Mouse (Mus musculus): ENCODE data around the gene Gm10447.

The Gm10447 gene

DNA sequence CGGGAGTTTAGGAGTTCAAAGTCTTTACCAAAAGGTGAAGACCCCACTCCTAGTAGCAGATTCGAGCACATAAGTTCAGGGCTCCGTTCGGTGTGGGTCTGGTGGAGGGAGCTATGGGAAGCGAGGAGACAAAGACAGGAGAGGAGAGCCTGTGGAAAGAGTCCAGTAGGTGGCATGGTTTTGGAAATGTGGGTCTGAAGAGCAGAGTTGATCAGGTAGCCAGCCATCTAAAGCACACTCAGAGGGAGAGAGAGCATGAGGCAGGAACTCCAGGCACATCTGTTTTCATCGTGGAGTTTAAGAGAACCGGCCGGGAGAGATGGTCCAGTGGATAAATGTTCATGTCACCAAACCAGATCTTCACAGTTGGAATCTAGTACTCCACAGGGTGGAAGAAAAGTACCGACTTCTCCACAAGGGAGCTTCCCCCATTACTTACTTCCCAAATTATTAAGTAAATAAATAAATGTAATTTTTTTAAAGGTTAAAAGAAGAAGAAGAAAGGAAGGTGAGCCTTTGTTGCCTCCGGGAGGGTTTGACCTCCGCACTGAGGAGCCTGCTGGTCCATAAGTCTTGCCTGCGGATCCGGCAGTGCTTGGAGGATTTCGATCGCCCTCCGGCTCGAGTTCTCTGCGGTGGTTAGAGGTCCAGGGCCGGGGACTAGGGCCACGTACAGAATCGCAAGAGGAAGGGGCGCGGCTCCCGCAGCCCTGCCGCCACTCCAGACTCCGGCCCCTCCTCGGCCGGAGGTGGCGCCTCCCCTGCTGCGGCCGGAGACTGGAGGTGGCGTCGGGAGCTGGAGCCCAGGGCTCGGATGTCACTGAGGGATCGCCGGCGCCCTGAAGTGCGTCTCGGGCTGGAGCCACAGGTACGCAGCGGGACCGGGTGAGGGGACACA is at the start of gene Gm10447, which contains the start of gene Shroom1:
Gm10447 (minus strand) TSS at position 637 of the 898 bp plus-strand sequence.
Shroom1 (plus strand) TSS at position 732 of the 898 bp plus-strand sequence.
- DNase-seq (ENCODE audit: low spot score in 2 of 2): no peak

DNA sequence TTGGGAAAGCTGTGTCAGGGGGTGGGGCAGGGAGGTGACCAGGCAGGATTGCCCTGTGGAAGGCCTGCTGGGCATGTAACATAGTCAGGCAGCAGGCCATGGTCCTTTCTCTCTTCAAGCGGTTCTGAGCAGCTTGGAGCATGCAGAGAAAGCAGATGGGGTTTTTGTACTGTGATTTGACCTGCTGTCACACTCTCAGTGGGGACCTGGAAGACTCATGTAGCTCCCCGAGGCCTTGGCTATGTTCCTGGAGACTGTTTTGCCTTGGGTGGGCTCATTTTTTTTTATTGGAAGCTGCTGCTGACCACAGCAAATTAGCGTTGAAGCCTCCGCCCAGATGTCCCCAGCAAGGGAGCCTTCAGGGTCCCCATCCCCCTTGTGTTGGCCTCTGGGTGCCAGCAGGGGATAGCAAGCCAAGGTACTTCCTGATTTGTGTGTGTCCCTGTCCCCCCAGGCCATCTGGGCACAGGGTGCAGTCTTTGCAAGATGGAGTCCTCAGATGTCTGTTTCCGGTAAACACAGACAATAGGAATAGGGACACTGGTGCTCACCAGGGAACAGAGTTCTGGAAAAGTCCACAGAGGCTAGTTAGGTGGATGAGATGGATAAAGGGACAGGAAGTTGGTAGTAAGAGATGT is 48.2 kb upstream of the Gm10447 start:
- DNase-seq (ENCODE audit: low spot score in 2 of 2): no peak

DNA sequence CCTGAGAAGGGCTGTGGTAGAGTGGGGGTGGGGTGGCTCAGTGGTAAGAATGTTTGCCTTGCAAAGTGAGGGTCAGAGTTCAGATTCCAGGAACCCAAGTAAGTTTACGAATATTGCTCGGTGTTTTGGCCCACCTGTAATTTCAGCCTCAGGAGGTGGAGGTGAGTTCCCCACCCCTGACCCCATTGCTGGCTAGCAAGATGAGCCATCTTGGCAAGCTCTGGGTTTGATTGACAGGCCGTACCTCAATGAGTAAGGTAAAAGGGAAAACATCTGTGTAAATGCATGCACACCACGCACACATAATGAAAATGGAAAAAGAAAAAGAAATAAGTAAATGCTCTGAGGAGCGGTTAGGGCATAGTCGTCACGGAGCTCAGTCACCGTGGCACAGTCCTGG is 47.5 kb upstream of the Gm10447 start:
- no peak for DNase-seq (ENCODE audit: low spot score in 2 of 2)

DNA sequence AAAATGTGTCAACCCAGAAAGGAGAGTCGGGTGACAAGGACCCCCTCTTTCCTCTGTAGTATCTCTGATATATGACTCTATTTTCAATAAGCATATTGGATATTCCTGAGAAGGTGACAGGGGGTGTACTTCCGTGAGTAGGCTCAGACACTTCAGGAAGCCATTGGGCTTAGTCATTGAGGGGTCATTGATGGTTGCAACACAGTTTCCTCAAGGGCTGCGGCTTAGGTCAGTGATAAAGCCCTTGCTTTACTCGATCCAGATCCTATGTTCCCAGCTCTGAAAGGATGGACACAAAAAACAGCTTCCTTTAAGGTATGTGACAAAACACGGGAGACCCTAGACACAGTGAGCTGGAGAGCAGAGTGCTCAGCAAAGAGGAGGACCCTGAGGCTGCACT is 46.8 kb upstream of the Gm10447 start:
- no peak for DNase-seq (ENCODE audit: low spot score in 2 of 2)

DNA sequence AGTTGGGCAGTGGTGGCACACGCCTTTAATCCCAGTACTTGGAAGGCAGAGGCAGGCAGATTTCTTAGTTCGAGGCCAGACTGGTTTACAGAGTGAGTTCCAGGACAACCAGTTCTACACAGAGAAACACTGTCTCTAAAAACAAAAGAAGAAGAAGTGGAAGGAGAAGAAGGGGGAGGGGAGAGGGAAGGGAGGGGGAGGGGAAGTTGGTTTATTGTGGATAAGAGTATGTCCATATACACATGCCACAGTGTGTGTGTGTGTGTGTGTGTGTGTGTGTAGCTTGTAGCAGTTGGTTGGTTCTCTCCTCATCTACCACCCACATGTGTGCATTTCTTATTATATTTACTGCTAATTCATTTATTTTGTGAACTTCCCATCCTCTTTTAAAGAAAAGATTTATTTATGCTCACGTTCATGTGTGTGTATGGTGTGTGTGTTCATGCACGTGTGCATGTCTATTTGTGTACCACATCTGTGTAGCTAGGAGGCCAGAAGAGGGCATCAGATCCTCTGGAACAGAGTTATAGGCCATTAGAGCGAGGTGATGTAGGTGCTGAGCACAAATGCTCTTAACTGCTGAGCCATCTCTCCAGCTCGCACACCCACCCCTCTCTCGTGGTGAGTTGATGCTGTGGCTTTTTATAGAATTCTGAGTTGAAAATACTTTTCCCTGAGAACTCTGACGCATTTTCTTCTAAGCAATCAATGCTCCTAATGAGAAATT is 45.3 kb upstream of the Gm10447 start:
- no peak for DNase-seq (ENCODE audit: low spot score in 2 of 2)

DNA sequence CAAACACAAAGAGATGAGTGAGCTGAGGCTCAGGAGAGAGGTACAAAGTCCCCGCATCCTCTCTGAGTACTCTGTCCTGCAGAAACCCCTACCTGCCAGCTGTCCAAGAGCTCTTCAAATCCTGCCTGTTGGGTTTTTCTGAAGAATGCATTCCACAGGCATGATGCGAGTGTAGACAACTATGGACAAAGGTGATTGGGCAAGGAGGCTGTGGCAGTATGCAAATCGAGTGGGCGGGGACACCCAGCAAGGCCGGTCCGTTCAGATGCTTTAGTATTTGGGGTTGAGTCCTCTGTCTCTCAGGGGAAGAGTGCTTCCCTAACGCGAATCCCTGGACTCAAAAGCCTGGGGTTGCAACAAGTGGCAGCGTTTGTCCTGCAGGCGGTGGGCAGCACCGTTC is 43.7 kb upstream of the Gm10447 start:
- no peak for DNase-seq (ENCODE audit: low spot score in 2 of 2)

DNA sequence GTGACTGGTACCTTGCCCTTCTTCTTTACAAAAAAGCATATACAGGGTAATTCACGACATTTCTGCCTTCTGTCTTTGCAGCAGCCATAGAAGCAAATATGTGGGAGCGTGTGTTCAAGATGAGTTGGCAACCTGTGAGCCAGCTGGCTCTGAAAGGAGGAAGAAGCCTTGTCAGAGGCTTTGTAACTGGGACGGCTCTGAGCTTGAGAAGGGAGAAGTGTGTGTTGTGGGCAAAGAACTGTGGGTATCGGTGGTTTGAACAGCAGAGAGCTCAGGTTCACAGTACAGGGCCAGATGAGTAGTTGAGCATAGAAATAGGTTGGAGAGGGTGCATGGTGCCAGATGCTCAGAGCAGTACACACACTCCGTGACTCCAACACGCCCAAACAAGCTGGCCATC is 40.0 kb upstream of the Gm10447 start:
- DNase-seq (ENCODE audit: low spot score in 2 of 2): no peak

DNA sequence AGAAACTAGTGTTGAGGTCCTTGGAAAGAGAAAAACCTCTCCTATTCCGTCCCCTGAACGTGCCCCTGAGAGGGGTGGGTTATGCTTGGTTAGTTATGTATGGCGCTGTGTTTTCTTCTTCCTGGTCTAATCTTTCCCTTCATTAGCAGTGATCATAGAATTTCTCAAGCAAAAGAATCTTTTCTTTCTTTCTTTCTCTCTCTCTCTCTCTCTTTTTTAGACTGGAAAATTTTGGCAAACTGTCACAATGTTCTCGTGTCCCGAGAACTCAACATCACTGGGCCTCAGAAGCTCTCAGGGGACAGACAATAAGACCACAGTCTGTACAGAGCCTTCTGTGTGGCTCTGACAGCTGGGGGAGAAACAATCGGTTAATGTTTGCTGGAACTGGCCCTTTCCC is 38.5 kb upstream of the Gm10447 start:
- DNase-seq (ENCODE audit: low spot score in 2 of 2): no peak

DNA sequence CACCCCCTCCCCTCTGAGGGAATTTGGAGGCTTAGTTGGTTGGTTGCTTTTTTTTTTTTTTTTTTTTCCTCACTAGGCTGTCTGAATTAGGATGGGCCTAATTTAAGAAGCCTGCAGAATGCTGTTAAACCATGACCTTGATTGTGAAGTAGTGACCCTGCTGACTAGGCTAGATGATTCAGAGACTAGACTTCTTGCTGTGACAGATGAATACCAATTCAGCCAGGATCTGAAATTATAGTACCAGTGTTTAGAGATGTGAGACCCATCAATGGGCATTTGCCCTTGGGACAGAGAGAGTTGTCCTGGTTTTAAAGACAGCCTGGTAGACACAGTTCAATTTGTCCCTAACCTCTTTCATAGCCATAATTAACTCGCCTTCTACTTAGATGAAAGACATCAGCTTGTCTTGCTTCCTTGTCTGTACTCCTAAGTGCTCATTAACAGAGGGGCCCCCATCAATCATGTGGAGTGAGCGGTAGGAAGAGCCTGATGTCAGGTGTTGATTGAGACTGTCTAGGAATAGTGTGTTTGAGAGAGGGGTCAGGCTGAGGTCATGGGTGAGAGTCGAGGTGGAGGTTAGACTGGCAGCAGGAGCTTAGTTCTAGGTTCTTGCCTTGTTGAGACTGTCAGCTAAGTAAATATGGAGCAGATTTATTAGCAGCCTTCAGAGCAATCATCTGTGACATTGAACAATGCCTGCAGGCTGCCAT is 36.5 kb upstream of the Gm10447 start:
- DNase-seq (ENCODE audit: low spot score in 2 of 2): no peak

DNA sequence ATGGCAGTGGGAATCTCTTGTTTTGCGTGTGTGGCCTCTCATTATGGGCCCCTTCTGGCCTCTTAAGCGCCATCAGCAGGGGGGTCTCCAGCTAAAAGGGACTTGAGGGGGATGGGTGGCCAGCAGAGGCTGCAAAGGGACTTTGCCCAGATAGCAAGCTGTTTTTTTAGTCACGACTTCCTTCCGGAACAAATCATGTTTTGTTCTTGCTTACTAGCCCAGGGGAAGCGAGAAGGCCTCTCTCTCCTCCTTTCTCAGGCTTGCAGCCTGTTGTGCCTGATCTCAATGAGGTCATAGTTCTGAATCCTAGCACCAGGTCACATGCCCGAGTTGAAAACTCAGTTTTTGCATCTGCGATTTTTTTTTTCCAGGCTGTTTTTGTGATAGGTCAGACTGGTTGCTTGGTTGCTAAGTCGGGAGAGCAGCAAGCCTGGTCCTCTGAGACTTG is 35.1 kb upstream of the Gm10447 start:
- no peak for DNase-seq (ENCODE audit: low spot score in 2 of 2)

DNA sequence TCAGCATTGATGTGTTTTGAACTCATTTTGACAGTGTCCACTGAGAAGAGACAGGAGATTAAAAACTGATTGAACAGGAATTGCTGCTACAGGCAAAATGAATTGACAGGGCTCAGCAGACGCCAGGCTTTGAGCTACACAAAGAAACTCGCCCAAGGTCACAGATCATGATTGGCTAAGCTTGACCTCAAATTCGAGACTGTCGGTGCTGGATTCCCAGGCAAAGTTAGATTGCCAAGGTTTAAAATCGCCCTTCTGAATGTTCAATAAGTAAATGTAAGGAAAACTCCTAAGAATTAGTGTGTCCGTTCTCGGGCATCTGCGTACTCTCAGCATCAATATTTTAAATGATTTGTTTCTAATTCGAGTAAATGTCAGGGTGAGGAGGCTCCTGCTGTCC is 32.5 kb upstream of the Gm10447 start:
- DNase-seq (ENCODE audit: low spot score in 2 of 2): no peak

DNA sequence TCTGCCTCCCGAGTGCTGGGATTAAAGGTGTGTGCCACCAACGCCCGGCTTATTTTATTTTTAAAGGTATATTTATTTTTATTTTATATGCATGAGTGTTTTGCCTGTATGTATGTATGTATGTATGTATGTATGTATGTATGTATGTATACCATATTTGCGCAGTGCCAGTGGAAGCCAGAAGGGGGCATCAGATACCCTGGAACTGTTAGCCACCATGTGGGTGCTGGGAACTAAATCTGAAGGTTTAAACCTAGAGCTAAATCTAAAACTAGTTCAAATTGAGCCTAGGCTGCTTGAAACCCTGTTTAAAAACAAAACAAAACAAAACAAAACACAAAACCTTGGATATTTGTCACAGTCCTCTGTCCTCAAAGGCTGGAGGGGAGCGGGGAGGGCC is 32.1 kb upstream of the Gm10447 start:
- DNase-seq (ENCODE audit: low spot score in 2 of 2): no peak

DNA sequence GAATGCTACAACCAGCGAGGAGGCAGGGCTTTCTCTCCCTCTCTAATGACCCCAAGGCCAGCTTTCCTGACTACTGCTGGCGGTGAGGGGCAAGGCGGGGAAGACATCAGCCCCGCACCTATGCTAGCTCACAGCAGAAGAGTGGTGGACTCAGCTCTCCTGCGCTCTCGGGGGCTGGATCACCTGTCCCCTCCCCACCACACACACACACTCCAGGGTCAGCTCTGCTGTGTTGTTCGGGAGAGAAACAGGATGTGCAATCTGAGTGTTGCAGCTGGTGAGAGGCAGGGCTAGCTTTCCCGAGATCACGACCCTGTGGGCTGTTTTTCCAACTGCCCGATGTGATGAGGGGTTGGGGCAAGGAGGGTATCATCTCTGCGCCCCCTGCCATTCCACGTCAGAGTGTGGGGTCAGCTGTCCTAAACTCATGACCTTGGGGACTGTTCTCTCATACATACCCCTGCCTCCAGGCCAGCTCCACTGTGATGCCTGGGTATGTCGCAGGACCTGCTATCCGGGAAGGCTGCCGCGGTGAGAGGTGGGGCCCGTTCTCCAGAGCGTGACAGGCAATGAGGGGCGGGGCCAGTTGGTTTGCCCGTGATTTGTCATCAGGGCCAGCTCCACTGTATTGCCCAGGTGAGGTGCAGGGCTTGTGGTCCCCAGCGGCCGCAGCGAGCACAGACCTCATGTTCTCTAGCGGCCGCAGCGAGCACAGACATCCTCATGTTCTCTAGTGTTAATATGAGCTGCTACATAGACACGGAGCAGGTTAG is 30.1 kb upstream of the Gm10447 start:
- DNase-seq (ENCODE audit: low spot score in 2 of 2): no peak

DNA sequence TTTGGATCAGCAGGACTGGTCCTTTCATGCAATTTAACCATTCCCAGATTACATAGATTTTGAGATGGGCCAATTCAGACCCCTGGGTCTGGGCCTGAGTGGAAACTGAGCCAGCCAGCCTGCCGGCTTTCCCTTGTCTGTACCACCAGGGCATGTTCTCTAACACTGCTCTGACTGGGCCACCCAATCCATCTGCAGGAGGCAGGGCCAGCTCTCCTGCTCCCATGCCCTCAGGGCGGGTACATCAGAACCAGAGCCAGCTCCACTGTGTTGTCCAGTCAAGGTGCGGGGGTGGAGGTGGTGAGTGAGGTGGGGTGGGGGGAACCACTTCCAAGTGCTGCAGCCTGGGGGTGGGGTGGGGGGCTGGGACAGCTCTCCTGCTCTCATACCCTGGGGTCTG is 29.4 kb upstream of the Gm10447 start:
- no peak for DNase-seq (ENCODE audit: low spot score in 2 of 2)

DNA sequence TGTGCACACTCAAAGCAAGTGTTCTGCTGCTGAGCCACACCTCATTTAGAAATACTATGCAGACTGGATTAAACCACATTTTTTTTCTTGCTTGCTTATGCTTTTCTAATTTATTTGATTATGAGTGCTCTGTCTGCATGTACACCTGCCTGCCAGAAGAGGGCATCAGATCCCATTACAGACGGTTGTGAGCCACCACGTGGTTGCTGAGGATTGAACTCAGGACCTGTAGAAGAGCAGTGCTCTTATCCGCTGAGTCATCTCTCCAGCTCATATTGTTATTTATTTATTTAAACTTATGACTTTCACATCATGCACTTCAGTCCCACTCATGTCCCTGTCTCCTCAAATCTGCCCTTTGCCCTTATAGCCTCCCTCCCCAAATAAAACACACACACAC is 28.8 kb upstream of the Gm10447 start:
- DNase-seq (ENCODE audit: low spot score in 2 of 2): no peak

DNA sequence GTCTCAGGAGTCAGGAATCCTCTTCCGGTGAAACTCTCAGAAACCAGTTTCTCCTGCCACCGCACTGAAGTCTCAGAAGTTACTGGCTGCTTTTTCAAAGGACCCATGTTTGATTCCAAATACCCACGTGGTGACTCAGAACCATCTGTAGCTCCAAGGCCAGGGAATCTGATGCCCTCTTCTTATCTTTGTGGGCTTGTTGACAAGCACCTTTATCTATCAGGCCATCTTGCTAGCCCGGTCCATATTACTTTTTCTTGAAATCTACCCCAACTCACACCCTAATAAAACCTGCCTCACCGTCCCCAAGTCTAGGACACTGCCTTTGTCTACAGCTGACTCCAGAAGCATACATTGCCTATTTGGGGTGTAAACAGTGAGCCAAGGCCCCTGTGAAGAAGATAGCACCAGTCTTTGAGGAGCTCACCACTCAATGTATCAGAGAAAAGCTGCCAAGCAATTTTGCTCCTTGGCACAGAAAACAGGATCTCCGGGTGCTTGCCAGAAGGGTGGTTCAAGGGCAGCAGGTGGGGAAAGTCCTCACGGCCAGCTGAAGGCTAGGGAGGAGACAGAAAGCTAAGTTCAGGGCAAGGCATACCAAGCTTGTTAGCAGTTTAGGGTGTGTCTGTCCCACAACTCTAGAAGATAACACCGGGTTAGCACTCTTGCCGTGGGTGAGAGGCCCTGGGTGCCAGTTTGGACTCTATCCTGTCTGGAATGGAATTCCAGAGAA is 26.4 kb upstream of the Gm10447 start:
- DNase-seq (ENCODE audit: low spot score in 2 of 2): peak; percentile 28 to 29

DNA sequence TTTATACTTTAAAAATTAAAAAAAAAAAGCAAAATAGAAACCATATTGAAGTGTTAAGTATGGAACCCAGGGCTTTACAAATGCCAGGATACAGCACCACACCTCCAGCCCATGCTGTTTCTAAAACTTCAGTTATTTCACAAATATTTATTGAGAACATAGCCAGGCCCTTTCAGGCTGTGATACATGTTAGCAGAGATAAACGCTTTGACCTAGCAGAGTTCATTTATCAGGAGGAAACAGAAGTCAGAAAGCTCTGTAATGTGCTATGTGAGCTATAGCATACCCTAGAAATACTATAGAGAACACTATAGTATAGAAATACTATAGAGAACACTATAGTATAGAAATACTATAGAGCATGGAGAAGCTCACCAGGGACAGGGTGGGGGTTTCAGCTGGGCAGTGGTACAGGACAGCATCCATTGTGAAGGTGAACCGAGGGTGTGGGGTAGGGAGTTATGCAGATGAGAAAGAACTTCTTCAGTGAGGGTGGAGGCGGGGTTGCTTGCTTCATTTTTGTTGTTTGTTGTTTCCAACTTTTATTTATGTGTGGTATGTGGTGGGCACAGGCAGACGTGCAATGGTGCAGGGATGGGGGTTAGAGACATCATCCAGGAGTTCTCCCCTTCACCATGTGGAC is 24.3 kb upstream of the Gm10447 start:
- no peak for DNase-seq (ENCODE audit: low spot score in 2 of 2)

DNA sequence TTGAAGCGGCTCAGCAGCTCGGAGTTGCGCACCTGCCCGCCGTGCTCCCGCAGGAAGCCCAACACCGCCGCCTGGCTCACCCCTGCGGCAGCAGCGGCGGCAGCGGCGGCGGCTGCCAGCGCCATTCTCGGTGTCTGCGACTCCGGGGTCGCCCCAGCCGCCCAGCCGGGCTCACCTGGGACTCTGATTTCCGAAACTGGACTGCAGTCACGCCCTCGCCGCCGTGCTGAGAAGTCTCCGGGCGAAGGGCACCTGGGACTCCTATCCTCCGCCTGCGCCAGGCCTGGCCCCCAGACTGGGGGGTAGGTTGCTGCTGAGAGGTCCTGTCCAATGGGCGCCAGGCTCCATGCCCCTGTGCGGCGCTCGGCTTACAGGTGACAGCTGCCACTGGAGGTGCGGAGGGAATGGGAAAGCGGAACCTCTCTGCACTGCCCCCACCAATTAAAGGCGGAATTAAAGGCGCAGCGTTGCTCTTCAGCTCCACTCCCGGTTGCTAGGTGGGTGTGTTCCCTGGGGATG is 22.9 kb upstream of the Gm10447 start, which contains the start of the genes Gm9945 and Sowaha:
Gm9945 (plus strand) TSS at position 384 of the 519 bp plus-strand sequence.
Sowaha (minus strand) TSS at position 492 of the 519 bp plus-strand sequence.
- peak; percentile 44 to 47 for DNase-seq (ENCODE audit: low spot score in 2 of 2)

DNA sequence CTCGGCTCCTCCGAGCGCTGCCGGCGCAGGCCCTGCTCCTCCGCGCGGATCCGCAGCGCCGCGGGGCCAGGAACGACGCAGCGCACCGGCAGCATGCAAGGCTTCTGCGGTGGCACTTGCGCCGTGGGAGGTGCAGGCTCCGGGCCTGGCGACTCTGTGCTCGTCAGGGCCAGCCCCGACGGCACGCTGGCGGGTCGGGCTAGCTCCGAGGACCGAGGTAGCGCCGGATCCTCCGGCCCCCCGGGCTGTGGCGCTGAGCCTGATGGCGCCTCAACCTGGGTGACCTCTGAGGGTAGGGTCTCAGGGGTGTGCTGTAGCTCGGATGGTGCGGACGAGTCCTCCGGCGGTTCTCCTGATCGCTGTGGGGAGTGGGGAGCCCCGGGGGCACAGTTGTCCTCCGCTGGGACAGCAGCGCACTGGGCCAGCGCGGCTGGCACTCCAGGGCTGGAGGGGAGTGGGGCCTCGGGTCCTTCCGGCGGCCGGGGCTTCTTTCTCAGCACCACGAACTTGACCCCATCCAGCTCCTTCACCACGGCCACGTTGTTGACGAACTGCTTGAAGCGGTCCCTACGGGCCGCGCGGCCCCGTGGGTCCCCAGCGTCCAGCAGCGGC is 22.4 kb upstream of the Gm10447 start:
- peak; percentile 14 to 17 for DNase-seq (ENCODE audit: low spot score in 2 of 2)
